Mouse (Mus musculus) embryonic facial prominence, embryonic 12.5 days (tissue): ENCODE data around the gene Fbxl14. TPM values are rescaled to one million over a fixed set of nuclear protein-coding genes. Genes with fewer than 3 reads are reported as not detected.

ENCODE experiments used
- ATAC-seq: fragments of 200-750 bp; cut with Nextera tagmentation; 2 replicates; pipeline ENCODE4 v1.8.0; 2017; ENCODE audit not compliant: insufficient number of reproducible peaks, insufficient read depth, low FRiP score, low TSS enrichment
- H3K27ac ChIP-seq: fragments of 300-500 bp; sonication (generic); 2 replicates; pipeline ENCODE4 v1.5.1; 2016; ENCODE audit warnings: mild to moderate bottlenecking
- H3K27me3 ChIP-seq: fragments of 300-500 bp; sonication (generic); 2 replicates; pipeline ENCODE4 v1.6.1; 2016; ENCODE audit warnings: mild to moderate bottlenecking, moderate library complexity
- H3K36me3 ChIP-seq: fragments of 300-500 bp; sonication (generic); 2 replicates; pipeline ENCODE4 v1.6.1; 2016; ENCODE audit warnings: mild to moderate bottlenecking
- H3K4me1 ChIP-seq: fragments of 300-500 bp; sonication (generic); 2 replicates; pipeline ENCODE4 v1.6.1; 2016
- H3K4me2 ChIP-seq: fragments of 300-500 bp; sonication (generic); replicated peaks from 2 replicates; pipeline ENCODE4 v1.6.1; 2016; ENCODE audit warnings: mild to moderate bottlenecking, moderate library complexity
- H3K4me3 ChIP-seq: fragments of 300-500 bp; sonication (generic); 2 replicates; pipeline ENCODE4 v1.5.1; 2016; ENCODE audit warnings: mild to moderate bottlenecking
- H3K9ac ChIP-seq: fragments of 300-500 bp; sonication (generic); 2 replicates; pipeline ENCODE4 v1.6.1; 2016; ENCODE audit warnings: mild to moderate bottlenecking, moderate library complexity
- H3K9me3 ChIP-seq: fragments of 300-500 bp; sonication (generic); 2 replicates; pipeline ENCODE4 v1.6.1; 2016; ENCODE audit warnings: mild to moderate bottlenecking, moderate library complexity
- WGBS: fragments of 180-500 bp; shearing (Covaris S2); methylation state at CpG from one replicate; pipeline ENCODE4 v1.1.7; 2016; 5-methylcytosine and 5-hydroxymethylcytosine counted together
- polyA plus RNA-seq: library from polyadenylated mRNA; unstranded; fragments of >200 nt; fragmentation: Nextera tagmentation; extraction: Ambion mirVana; gene quantifications from 2 replicates; pipeline ENCODE4 v1.2.1, GENCODE M21; 2016

The Fbxl14 gene
- polyA plus RNA-seq, 1 experiment from 2014 or later, result 4.1 TPM

- no peak overlapping the region for H3K9ac ChIP-seq
- H3K27ac ChIP-seq, result no peak overlapping the region
- H3K4me1 ChIP-seq, result peaks cover 11% of the 10 kb centered on the region; the same call in 1 of the 2 replicates
- WGBS, result 70% methylated on average over 5 of the region's 5 CpGs
- no peak overlapping the region for H3K4me2 ChIP-seq
- ATAC-seq, result no peak
- no peaks in the 10 kb centered on the region for H3K9me3 ChIP-seq
- H3K4me3 ChIP-seq, result no peak overlapping the region
- H3K27me3 ChIP-seq, result no peaks in the 10 kb centered on the region
- no peaks in the 10 kb centered on the region for H3K36me3 ChIP-seq
These were observed 47.0 kb downstream of the Fbxl14 start for GRCm38 (mm10) chr6:119526498-119526897.

DNA sequence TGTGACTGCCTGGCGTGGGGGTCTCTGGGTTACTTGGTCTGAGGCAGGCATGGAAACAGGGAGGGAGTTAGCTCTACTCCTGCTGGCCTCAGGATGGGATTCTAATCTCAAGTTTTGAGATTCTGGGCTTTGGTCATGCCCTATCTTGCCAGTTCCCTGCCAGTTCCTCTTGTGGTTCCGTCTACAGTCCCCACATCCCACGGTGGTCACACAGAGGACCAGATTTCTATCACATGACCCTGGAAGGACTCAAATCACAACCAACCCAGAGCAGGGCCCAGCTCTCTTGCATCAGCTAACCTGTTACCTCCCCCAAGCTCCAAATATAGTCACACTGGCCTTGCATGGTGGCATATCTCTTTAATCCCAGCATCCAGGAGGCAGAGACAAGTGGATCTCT is 50.2 kb downstream of the Fbxl14 start:
- Histone ChIP-seq H3K9me3 (no peaks in the 10 kb centered on the region), H3K9ac (no peak overlapping the region), H3K4me3 (no peak overlapping the region), H3K27me3 (no peaks in the 10 kb centered on the region), H3K27ac (no peak overlapping the region), H3K4me2 (no peak overlapping the region), H3K36me3 (no peaks in the 10 kb centered on the region), H3K4me1 (no peaks in the 10 kb centered on the region)
- no peak for ATAC-seq
- 86% methylated on average over 3 of the region's 3 CpGs for WGBS

Other genes with a start within 250 kb of the Fbxl14 start
- not detected in 2 replicates for gene Cacna2d4, start 243.1 kb upstream of the Fbxl14 start, polyA plus RNA-seq
- 0.04 and 0.13 TPM in 2 replicates for gene Lrtm2, start 148.9 kb upstream of the Fbxl14 start, polyA plus RNA-seq
- 28.4 and 30.2 TPM in 2 replicates for gene Adipor2, start 62.0 kb upstream of the Fbxl14 start, polyA plus RNA-seq
- gene Wnt5b, start 64.7 kb downstream of the Fbxl14 start, polyA plus RNA-seq, result 17.9 and 20.0 TPM in 2 replicates